Mouse (Mus musculus) embryonic facial prominence, embryonic 15.5 days (tissue): ENCODE measurements at regions not wholly inside any gene's neighbourhood (a gene's known extent, or its start where the extent isn't known, plus 50 kb on each side); places are given as distances from the start of the nearest gene placed in this dataset.

Experiments
- ATAC-seq: fragments of 200-750 bp; cut with Nextera tagmentation; 2 replicates; pipeline ENCODE4 v1.8.0; 2017; ENCODE audit warnings: low read depth, moderate TSS enrichment; ENCODE audit not compliant: insufficient number of reproducible peaks, low FRiP score, low TSS enrichment
- H3K27ac ChIP-seq: fragments of 300-500 bp; sonication (generic); replicated peaks from 2 replicates; pipeline ENCODE4 v1.5.1; 2015; ENCODE audit warnings: mild to moderate bottlenecking, inconsistent platforms
- H3K27me3 ChIP-seq: fragments of 300-500 bp; sonication (generic); 2 replicates; pipeline ENCODE4 v1.6.1; 2015; ENCODE audit warnings: inconsistent platforms
- H3K36me3 ChIP-seq: fragments of 300-500 bp; sonication (generic); 2 replicates; pipeline ENCODE4 v1.6.1; 2015; ENCODE audit warnings: mild to moderate bottlenecking, inconsistent platforms
- H3K4me1 ChIP-seq: fragments of 300-500 bp; sonication (generic); 2 replicates; pipeline ENCODE4 v1.6.1; 2015; ENCODE audit warnings: inconsistent platforms
- H3K4me2 ChIP-seq: fragments of 300-500 bp; sonication (generic); replicated peaks from 2 replicates; pipeline ENCODE4 v1.6.1; 2015; ENCODE audit warnings: mild to moderate bottlenecking, inconsistent platforms
- H3K4me3 ChIP-seq: fragments of 300-500 bp; sonication (generic); replicated peaks from 2 replicates; pipeline ENCODE4 v1.5.1; 2015; ENCODE audit warnings: mild to moderate bottlenecking, inconsistent platforms
- H3K9ac ChIP-seq: fragments of 300-500 bp; sonication (generic); 2 replicates; pipeline ENCODE4 v1.6.1; 2015; ENCODE audit warnings: inconsistent platforms
- H3K9me3 ChIP-seq: fragments of 300-500 bp; sonication (generic); replicated peaks from 2 replicates; pipeline ENCODE4 v1.6.1; 2016; ENCODE audit warnings: inconsistent platforms
- WGBS: fragments of 180-500 bp; shearing (Covaris S2); methylation state at CpG from one replicate; pipeline ENCODE4 v1.1.7; 2015; 5-methylcytosine and 5-hydroxymethylcytosine counted together

- no peak overlapping the region for H3K4me2 ChIP-seq
- 57% methylated on average over 9 of the region's 9 CpGs for WGBS
- ATAC-seq: peak; percentile 57
- no peak overlapping the region for H3K9ac ChIP-seq
- H3K27ac ChIP-seq: no peak overlapping the region
- peaks cover 7% of the 10 kb centered on the region; the same call in 1 of the 2 replicates for H3K4me1 ChIP-seq
- H3K36me3 ChIP-seq: no peaks in the 10 kb centered on the region
- no peaks in the 10 kb centered on the region for H3K9me3 ChIP-seq
- no peak overlapping the region for H3K4me3 ChIP-seq
- no peaks in the 10 kb centered on the region for H3K27me3 ChIP-seq
These were observed 108.7 kb downstream of the Gm10260 start for GRCm38 (mm10) chr13:97651761-97652160.

GRCm38 (mm10) chr13:97651176-97651575 lies 109.3 kb downstream of the Gm10260 start:
- Histone ChIP-seq H3K9me3 (no peaks in the 10 kb centered on the region), H3K27ac (no peak overlapping the region), H3K36me3 (no peaks in the 10 kb centered on the region), H3K4me2 (no peak overlapping the region), H3K4me3 (no peak overlapping the region), H3K9ac (no peak overlapping the region), H3K27me3 (no peaks in the 10 kb centered on the region), H3K4me1 (peaks cover 7% of the 10 kb centered on the region; the same call in 1 of the 2 replicates)
- WGBS: 87% methylated on average over 5 of the region's 5 CpGs
- ATAC-seq: no peak

- Histone ChIP-seq H3K36me3 (no peaks in the 10 kb centered on the region), H3K4me1 (peaks cover 14% of the 10 kb centered on the region), H3K27me3 (no peaks in the 10 kb centered on the region), H3K9me3 (no peaks in the 10 kb centered on the region), H3K4me3 (no peak overlapping the region), H3K27ac (no peak overlapping the region), H3K9ac (no peak overlapping the region), H3K4me2 (no peak overlapping the region)
- WGBS: 86% methylated on average over 2 of the region's 2 CpGs
- ATAC-seq: no peak
These were observed 110.2 kb downstream of the Gm10260 start for GRCm38 (mm10) chr13:97650191-97650590.

GRCm38 (mm10) chr13:97647486-97647885 lies 112.9 kb downstream of the Gm10260 start:
- H3K9me3 ChIP-seq: no peaks in the 10 kb centered on the region
- ATAC-seq: no peak
- H3K4me3 ChIP-seq: no peak overlapping the region
- H3K27ac ChIP-seq: no peak overlapping the region
- no peak overlapping the region for H3K9ac ChIP-seq
- H3K27me3 ChIP-seq: no peaks in the 10 kb centered on the region
- H3K4me2 ChIP-seq: no peak overlapping the region
- WGBS: 48% methylated on average over 4 of the region's 4 CpGs
- no peaks in the 10 kb centered on the region for H3K36me3 ChIP-seq
- H3K4me1 ChIP-seq: peaks cover 18% of the 10 kb centered on the region

GRCm38 (mm10) chr13:97646021-97646385 lies 114.4 kb downstream of the Gm10260 start:
- H3K9me3 ChIP-seq: no peaks in the 10 kb centered on the region
- no peak for ATAC-seq
- no peaks in the 10 kb centered on the region for H3K36me3 ChIP-seq
- H3K4me1 ChIP-seq: peaks cover 18% of the 10 kb centered on the region
- WGBS: 73% methylated on average over 7 of the region's 7 CpGs
- H3K9ac ChIP-seq: no peak overlapping the region
- no peak overlapping the region for H3K4me3 ChIP-seq
- H3K27ac ChIP-seq: no peak overlapping the region
- H3K27me3 ChIP-seq: no peaks in the 10 kb centered on the region
- H3K4me2 ChIP-seq: no peak overlapping the region

GRCm38 (mm10) chr13:97645107-97646020 lies 115.1 kb downstream of the Gm10260 start:
- H3K27me3 ChIP-seq: no peaks in the 10 kb centered on the region
- no peaks in the 10 kb centered on the region for H3K36me3 ChIP-seq
- H3K4me2 ChIP-seq: no peak overlapping the region
- peaks cover 18% of the 10 kb centered on the region for H3K4me1 ChIP-seq
- ATAC-seq: no peak
- H3K9ac ChIP-seq: no peak overlapping the region
- no peak overlapping the region for H3K4me3 ChIP-seq
- H3K9me3 ChIP-seq: no peaks in the 10 kb centered on the region
- H3K27ac ChIP-seq: no peak overlapping the region
- 51% methylated on average over 15 of the region's 15 CpGs for WGBS

GRCm38 (mm10) chr13:97640236-97640635 lies 120.2 kb downstream of the Gm10260 start:
- no peak overlapping the region for H3K4me3 ChIP-seq
- 84% methylated on average over 3 of the region's 3 CpGs for WGBS
- ATAC-seq: no peak
- no peaks in the 10 kb centered on the region for H3K27me3 ChIP-seq
- no peaks in the 10 kb centered on the region for H3K36me3 ChIP-seq
- no peak overlapping the region for H3K9ac ChIP-seq
- no peaks in the 10 kb centered on the region for H3K9me3 ChIP-seq
- H3K4me1 ChIP-seq: peaks cover 14% of the 10 kb centered on the region
- no peak overlapping the region for H3K27ac ChIP-seq
- no peak overlapping the region for H3K4me2 ChIP-seq

GRCm38 (mm10) chr13:97639656-97640055 lies 120.8 kb downstream of the Gm10260 start:
- Histone ChIP-seq H3K9ac (no peak overlapping the region), H3K4me2 (no peak overlapping the region), H3K4me3 (no peak overlapping the region), H3K36me3 (no peaks in the 10 kb centered on the region), H3K4me1 (peaks cover 10% of the 10 kb centered on the region; the same call in 1 of the 2 replicates), H3K27ac (no peak overlapping the region), H3K27me3 (no peaks in the 10 kb centered on the region), H3K9me3 (no peaks in the 10 kb centered on the region)
- no peak for ATAC-seq
- 76% methylated on average over 3 of the region's 3 CpGs for WGBS

- Histone ChIP-seq H3K36me3 (no peaks in the 10 kb centered on the region), H3K4me1 (peaks cover 19% of the 10 kb centered on the region; the same call in 1 of the 2 replicates), H3K27me3 (no peaks in the 10 kb centered on the region), H3K9ac (no peak overlapping the region), H3K4me2 (no peak overlapping the region), H3K9me3 (no peaks in the 10 kb centered on the region), H3K27ac (no peak overlapping the region), H3K4me3 (no peak overlapping the region)
- WGBS: 56% methylated on average over 5 of the region's 5 CpGs
- ATAC-seq: peak; percentile 60; the same call in 1 of the 2 replicates
These were observed 121.9 kb downstream of the Gm10260 start for GRCm38 (mm10) chr13:97638457-97639088.

GRCm38 (mm10) chr13:97637506-97637905 lies 122.9 kb downstream of the Gm10260 start:
- Histone ChIP-seq H3K9me3 (no peaks in the 10 kb centered on the region), H3K4me1 (peaks cover 27% of the 10 kb centered on the region; the same call in 1 of the 2 replicates), H3K27ac (no peak overlapping the region), H3K27me3 (no peaks in the 10 kb centered on the region), H3K9ac (no peak overlapping the region), H3K36me3 (no peaks in the 10 kb centered on the region), H3K4me3 (no peak overlapping the region), H3K4me2 (no peak overlapping the region)
- no peak for ATAC-seq
- WGBS: 88% methylated on average over 6 of the region's 6 CpGs

GRCm38 (mm10) chr13:97634041-97634788 lies 126.2 kb downstream of the Gm10260 start:
- Histone ChIP-seq H3K4me2 (no peak overlapping the region), H3K36me3 (no peaks in the 10 kb centered on the region), H3K27ac (no peak overlapping the region), H3K4me3 (no peak overlapping the region), H3K4me1 (peaks cover 38% of the 10 kb centered on the region; the same call in 1 of the 2 replicates), H3K9me3 (no peaks in the 10 kb centered on the region), H3K9ac (no peak overlapping the region), H3K27me3 (no peaks in the 10 kb centered on the region)
- ATAC-seq: no peak
- WGBS: 65% methylated on average over 8 of the region's 8 CpGs
